Mouse (Mus musculus) erythroblast, embryonic 14.5 days (primary cell): ENCODE data around the gene Khk.

ENCODE experiments used
- GATA1 ChIP-seq: IDR thresholded peaks from 2 replicates; pipeline ENCODE4 v1.6.1; 2012; ENCODE audit warnings: low read length, inconsistent platforms, mixed read lengths
- TAL1 ChIP-seq: IDR thresholded peaks from 3 replicates; pipeline ENCODE4 v1.6.1; 2012; ENCODE audit warnings: low read length, inconsistent platforms, mixed read lengths

- TF ChIP-seq TAL1 (no peak), GATA1 (no peak)
Measured at GRCm38 (mm10) chr5:30913060-30913841, 8.0 kb upstream of the Khk start, which contains the start of gene Emilin1.
